Mouse (Mus musculus) naive thymus-derived CD4-positive, alpha-beta T cell, adult 2 months (primary cell): ENCODE results near the gene Vti1a.

ENCODE experiments used
- DNase-seq: peaks from one replicate; pipeline ENCODE4 v3.0.0-alpha.2; 2011; ENCODE audit warnings: low read depth

The Vti1a gene

DNA sequence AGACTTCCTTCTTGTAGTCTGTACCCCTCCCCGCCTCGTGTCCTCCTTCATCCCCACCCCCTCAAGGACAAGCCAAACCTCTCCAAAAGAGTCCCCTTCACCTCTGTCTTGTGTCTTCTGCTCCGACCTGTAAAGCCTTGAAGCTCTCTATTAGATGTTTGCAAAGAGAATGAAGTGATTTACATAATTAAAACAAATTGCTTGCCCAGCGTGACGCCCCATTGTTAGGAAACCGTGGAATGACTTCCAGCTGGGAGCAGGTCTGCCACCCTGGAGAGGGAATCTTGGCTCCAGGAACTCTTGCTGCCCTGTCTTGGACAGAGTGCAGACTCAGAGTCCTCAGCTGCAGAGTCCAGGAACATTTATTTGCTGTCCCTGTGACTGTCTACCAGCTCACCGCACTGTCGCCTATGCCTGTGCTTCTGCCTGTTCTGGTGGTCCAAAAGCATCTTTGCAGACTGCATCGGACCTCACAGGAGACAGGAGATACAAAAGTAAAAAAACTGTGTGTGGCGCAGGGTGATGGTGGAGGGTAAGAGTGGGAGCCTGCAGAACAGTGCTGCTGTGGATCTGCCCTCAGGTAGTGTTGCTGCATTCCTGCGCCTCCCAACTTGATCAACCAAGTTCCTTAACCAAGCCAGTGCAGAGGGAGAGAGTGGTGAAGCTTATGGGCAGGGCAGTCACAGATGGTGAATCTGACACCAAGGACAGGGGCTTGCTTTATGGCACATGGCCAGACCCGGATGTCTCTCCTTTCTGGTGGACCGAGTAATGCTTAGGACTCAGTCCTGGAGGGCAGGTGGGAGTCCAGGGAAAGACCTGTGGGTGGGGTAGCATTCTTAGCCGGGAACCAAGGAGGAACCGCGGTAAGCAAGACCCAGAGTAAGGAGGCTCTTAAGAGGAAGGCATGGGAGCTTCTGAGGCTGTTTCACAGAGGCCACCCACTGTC is 273.1 kb downstream of the Vti1a start:
- no peak for DNase-seq

DNA sequence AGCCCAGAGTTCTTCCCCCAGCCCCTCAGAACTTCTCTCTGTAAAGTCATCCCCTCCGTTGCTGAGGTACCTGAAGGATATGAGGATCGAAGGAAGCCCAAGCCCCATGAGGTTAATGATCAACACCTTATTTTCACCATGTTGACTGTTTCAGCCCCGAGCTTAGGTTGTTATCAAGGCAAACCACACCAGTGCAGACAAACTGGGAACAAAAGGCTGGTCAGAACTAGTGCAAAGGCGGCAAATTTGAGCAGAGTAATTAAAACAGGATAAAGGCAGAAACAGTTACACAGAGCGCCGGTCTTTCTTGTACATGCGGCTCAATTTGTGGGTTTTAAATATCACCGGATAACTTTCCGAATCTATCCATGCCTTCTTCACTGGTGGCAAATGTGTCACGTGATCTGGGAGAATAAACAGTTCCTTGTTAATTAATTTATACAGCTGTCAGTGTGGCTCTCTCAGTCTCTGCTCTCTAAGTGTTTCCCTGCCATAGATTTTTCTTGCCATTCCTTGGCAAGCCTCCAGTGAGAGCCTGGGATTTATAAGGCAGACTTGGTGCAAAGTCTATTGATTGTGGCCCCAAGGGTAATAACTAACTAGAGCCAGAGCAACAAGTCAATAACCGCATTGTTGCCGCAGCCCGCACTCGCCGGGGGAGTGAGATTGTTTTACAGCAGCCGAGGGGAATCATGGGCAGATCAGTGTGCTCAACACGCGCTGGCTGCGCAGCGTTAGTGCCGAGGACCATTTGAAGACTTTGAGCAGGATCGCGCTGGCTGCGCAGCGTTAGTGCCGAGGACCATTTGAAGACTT is 277.0 kb downstream of the Vti1a start:
- no peak for DNase-seq

DNA sequence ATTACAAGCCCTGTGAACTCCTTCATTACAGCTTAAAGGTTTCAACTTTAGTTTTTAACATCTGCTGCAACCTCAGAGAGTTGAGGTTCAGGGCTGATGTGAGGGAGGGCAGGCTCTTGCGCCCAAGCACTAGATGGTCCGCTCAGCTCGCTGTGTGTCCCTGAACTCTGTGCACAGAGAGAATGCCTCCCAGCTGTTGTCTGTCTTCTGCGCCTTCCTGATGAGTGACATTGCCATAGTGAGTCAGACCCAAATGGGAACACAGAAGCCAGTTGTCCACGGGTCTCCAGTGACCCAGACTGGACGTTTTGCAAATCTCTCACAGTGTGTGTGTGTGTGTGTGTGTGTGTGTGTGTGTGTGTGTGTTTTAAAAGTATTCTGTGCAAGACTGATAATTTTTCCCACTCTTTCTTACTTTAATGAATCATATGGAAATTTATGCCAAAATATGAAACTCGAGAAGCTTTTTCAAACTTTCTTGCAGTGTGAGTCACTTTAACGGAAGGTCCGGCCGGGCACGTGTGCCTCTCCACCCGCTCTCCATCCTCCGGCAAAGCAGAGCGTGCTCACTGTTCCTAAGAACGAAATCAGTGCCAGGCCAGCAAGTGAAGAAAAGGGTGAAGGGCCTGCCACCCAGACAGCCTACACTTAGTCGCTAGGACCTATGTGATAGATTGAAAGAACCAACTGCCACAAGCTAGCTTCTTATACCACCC is 277.8 kb downstream of the Vti1a start:
- no peak for DNase-seq

DNA sequence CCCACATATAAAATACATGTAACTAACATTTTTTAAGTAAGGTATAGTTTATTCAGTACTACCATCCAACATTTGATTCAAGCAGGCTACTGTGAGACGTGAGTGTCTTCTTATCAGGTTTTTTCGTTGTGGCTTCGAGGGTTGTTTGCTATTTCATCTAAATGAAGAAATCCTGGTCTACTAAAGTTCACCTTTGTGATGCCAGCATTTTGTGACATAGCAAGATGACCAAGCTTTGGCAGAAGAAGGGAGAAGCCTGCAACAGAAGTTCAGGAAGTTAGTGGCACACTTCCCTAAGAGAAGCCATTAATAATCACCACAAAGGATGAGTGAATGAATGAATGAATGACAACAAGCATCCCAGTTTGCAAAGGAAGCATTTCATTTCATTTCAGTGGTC is 278.4 kb downstream of the Vti1a start:
- DNase-seq = no peak

DNA sequence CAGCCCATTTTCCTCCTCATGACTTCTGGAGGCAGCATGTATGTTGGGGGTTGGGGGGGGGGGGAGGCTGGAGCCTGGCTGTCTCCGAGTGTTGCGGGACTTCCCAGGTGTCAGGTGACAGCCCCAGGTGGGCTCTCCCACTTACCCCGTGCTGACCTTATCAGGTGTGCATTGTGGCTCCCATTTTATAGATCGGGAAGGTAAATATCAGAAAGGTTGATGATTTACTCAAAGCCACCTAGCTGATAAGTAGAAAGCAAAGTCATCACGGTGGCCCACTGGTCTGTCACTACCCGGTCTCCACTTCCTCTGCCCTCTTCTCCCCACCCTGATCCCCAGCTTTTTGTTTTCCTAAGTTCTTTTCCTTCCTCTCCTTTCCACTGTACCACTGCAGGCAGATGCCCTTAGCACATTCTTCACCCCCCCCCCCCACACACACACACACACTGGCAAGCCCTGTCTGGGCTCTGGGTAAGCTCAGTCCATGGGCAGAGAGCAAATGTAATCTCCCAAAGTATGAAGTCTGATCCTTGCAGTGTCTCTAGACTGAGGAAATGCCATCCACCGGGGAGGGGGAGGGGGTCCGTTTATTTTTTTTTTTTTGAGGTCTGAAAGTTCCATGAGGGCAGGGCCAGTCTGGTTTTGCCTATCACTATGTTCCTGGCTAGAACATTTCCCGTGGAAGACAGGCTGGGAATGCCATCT is 280.0 kb downstream of the Vti1a start:
- DNase-seq = no peak

DNA sequence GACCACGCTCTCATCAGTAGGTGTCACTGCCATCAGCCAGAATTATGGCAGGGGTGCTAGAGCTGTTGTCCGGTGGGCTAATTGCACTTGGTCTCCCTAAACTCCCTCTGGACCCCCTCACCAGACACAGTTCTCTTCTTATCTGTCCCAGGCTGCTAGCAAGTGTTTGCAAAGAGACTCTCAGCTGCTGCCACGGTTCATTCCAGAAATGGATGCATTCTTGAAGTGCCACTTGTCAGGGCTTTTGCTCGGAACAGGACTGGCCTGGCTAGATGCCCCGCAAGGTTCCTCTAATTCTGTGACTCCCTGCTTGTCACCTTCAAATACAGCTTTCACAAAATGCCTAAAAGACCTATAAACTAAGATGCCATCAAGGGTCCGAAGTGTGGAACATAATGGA is 280.7 kb downstream of the Vti1a start:
- no peak for DNase-seq

DNA sequence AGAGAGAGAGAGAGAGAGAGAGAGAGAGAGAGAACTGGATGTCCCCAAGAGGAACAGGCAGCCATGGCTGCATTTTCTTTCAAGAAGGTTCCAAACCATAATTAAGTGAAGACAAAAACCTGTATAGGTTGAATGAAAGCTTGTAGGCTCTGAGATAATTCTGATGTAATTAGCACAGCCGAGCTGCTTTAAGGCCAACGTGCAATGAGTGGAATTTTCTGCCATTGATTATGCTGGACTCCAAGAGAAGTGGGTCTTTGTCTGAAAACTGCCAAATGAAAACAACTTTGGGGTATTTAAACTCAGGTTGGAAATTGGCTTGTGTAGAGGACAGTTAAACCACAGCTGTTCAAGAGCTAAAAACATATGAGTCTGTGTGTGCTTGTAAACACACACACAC is 281.2 kb downstream of the Vti1a start:
- DNase-seq = no peak

DNA sequence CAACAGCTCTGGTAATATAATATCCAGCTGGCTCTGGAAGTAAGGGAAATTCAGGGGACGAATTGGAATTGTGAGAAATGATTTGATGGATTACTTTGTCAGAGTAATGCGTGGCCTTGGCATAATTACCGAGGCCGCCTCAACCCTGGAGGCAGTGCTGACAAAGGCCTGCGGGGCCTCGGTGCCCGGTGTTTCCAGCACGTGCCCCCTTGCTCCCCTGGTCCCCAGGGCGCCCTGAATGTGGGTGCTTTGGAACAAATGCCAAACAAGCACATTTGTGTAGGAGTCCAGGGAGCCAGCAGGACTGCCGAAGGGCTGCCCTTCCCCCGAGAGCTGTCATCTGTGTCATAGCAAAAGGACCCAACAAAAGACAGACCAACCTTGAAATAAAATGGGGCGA is 281.9 kb downstream of the Vti1a start:
- no peak for DNase-seq

DNA sequence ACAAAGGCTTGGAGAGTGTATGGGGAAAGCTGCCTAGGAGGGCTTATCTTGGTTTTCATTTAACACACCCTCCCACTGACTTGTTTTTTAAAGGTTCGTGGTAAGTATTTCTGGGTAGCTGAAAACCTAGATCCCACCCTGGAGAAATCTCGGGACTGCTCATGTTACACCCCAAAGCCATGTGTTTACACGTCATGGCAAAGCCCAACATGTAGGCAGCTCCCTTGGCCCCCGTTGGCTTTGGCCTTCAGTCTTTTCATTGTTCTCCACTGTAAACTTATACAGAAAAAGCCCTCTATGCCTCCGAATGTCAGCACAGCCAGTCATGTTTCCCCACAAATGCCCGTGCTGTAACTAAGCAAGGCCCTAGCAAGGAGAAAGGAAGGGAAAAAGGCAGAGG is 283.0 kb downstream of the Vti1a start:
- no peak for DNase-seq

DNA sequence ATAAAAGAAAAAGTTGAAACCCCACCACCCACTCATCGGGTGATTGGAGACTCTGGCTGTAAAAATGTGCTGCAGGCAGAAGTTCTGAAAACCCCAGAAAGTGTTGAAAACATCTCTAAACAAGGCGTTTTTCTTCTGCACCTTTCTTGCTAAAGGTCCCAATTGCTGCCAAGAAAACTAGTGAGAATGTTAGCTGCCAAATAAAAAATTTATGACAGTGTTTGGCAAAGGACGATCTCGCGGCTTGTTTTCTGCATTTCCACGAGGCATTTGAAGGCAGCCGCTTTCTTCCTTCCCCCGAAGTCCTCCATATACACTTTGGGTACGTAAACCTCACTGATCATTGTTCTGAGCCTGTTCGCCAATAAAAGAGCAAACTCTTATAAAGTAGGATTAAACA is 291.6 kb downstream of the Vti1a start:
- DNase-seq = no peak

DNA sequence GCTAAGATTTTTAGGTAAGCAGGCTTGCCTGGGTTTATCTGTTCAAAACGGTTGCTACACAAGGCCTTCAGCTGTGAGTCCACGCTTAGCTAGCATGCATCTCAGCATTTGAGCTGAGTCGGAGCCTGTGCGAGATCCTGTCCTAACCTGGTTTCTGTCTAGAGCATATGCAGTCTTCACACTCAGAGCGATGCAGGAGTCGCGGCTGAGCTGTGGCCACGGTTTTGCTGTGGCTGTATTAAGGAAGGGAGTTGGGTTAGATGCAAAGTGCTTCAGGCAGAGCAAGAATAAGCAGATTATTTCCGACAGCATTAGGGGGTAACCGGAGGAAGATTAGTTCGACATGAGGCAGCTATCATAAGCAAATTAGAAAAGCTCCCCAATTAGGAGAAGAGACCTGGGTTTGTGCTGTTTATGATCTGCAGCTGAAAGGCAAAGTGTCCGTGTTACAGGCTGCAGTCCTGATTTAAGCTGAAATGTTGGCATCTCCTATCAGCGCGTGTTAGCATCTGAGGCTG is 292.8 kb downstream of the Vti1a start:
- no peak for DNase-seq

DNA sequence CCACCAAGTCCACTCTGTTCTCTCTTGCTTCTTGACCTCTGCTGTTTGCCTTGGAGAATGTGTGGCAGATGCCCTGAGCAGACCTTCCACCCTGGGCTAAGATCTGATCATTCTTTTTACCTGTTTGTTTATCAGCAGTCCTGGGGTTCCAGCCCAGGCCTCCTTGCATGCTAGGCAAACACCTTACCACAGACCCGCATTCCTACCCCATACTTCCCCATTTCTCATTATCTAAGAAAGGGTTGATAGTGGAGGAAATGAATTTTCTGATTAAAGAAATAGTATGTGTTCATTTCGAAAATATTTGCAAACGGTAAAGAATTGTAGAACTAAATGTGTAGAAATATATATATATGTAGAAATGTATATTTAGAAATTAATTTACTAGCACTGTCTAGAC is 293.7 kb downstream of the Vti1a start:
- DNase-seq = no peak

DNA sequence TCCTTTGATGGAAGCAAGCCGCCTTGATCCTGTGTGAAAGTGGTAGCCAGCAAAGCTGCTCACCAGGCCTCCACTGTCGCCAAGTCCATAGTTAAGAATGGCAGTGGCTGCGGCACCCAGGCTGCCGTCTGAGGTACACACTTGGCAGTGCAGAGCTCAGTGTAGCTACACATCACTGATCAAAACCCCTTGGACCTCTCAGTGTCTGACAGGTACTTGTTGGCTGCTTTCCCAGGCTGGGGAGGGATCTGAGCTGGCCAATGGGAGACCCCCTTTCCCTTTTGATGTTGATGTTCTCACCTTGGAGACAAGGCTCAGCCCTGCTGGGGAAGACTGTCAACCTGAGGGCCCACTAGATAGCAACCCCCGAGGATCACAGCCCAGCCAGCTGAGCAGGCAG is 299.6 kb downstream of the Vti1a start:
- DNase-seq = no peak

DNA sequence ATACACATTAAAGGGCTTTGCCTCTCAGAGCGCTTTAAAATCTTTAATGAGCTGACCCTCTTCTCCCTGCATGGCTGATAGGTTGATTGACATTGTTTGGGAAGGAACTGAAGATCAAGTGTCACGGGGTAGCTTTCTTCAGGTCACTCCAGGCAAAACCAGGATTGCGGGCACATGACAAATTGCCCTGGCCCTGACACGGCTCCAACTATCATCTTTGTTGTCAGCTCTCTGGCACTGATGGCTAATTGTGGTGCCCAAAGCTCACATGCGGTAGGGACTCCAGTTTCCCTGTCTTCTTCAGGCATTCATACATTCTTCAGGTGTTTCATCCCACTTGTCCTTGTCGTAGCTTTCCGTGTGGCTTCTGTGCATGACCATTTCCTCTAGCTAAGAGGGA is 300.2 kb downstream of the Vti1a start:
- no peak for DNase-seq

DNA sequence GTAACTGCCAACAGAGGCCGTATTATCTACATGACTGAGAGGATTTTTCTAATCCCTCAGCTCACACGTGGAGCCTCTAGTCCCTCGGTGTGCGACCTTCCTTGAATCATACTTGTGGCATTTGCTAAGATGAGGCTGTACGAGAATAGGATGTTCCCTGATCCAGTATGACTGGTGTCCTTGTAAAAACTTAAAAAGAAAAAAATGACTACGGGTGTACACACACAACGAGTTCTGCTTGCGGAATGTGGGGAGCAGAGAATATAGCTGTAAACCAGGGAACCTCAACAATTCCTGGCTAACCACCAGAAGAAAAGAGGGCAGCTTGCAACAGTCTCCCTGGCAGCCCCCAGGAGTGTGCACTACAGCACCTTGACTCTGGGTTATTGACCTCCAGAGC is 300.8 kb downstream of the Vti1a start:
- no peak for DNase-seq

DNA sequence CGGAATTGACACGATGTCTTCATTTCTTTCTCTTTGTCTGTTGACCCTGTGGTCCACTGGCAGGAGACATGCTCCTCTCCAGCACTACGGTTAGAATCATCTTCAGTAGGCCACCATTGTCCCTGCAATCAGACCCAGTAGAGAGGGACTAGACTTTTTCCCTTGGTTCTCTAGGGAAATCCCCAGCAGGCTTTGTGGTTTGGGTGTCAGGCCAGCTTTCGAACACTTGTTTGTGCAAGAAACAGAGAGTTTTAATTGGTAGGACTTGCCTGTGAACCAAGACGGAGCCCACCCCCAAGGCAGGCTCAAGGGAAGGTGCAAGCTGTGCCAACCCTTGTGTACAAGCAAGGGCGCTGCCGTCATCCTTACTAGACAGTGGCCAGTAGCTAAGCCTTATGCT is 302.5 kb downstream of the Vti1a start:
- no peak for DNase-seq

DNA sequence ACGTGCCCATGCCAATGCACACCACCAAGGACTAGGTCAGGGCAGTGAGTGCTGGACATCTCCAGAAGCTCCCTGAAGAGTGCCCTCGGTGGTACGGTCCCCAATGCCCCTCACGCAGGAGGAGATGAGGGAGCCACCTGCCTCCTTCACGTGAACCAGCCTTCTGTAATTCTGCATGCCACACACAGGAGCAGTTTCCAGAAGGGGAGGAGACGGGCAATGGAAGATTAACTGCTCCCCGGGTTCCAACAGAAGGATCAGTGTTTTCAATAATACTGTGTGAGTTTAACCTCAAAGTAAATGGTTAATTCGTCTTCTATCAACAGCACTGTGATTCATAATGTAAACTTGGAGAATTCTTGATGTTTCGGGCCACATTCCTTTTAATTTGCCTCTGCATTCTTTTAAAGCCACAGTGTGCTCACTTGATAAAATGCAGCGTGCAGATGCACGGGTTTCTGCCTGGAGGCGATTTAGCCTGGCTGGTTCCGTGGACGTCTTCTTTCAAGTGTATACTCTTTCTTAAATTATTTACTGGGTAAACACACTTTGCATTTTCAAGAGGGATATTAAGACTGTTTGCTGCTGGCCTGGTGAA is 304.4 kb downstream of the Vti1a start:
- DNase-seq = no peak

DNA sequence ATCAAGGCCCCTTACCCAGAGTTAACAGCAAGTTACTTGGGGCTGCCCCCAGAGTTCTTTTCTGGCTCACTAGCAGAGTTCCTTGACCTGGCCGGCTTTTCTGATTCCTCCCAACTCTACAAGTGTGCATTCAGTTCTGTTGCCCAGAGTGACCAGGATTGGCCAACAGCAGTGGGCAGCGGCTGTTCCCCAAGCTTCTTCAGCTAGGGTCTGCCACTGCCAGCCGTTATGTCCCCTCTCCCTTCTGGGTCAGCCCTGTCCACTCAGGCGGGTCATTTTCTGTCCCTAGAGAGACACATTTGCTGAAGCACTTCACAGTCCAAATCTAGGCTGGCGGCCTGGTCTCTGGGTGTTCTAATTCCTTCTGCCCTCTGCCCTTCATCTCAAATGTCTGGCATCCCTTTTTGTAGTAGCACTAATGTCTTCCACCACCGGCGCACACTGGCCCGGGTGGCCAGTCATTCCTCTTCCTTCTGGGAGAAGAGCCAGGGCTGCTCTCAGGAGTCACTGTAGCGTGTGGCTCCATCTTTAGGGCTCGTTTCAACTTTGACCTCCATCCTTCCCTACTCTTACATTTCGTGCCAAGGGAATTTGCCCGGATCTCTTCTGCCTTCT is 305.0 kb downstream of the Vti1a start:
- no peak for DNase-seq

DNA sequence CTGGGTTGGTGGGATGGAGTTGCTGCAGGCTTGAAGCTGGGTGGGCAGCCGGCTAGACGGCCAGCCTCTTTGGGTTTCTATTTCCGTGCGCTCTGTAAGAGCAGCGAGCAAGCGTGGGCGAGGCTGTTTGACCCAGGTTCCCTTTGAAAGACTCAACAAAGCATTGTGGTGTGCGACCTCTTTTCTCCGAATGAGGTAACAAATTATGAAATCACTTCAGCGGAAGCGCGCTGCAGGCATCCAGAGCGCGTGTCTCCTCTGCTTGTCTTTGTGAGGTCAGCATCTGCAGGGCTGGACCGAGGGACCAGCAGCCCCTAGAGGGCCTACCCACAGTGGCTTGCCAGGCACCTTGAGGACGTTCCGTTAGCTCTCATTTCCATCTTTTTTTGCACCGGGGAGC is 306.7 kb downstream of the Vti1a start:
- no peak for DNase-seq

DNA sequence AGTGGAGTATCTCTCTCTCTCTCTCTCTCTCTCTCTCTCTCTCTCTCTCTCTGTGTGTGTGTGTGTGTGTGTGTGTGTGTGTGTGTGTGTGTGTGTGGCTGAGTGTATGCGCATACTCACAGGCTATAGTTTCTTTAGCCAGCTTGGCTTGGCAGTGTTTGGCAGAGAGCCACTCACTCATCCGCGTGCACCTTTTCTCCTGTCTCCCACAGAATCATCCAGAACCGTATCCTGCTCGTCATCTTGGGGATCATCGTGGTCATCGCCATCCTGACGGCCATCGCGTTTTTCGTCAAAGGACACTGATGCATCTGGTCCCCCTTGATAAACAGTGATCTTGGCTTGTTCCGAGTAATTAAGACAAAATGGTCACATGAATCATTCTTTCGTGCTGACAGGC is 307.5 kb downstream of the Vti1a start:
- DNase-seq = no peak

DNA sequence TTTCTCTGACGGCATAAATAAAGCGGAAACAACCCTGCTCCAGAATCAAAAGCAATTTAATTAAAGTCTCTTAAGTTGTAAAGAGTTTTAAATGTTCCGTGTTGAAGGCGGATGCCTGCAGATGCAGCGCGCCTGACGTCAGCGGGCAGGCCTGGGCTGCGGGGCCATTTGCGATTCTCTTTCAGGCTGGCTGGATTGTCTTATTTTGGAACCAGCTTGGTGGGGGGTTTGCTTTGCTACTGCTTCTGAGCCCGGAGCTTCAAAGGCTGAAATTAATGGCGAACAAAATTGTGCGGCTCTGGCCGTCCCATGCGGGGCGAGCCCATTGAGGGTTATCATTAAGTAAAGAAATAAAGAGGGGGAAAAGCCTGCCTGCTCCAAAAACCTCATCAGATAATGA is 310.4 kb downstream of the Vti1a start:
- no peak for DNase-seq
